Mouse (Mus musculus) brain, adult 2 months (tissue): ENCODE data around the gene Ccdc12.
"Not testable (repeated sequence)": the region's sequence is repeated elsewhere in the genome, so short reads cannot be mapped to it uniquely, and the experiment has no call there.

Experiments used
- DNase-seq: peaks from one replicate; pipeline ENCODE4 v3.0.0; 2011; ENCODE audit warnings: low read depth, low spot score

The Ccdc12 gene

DNA sequence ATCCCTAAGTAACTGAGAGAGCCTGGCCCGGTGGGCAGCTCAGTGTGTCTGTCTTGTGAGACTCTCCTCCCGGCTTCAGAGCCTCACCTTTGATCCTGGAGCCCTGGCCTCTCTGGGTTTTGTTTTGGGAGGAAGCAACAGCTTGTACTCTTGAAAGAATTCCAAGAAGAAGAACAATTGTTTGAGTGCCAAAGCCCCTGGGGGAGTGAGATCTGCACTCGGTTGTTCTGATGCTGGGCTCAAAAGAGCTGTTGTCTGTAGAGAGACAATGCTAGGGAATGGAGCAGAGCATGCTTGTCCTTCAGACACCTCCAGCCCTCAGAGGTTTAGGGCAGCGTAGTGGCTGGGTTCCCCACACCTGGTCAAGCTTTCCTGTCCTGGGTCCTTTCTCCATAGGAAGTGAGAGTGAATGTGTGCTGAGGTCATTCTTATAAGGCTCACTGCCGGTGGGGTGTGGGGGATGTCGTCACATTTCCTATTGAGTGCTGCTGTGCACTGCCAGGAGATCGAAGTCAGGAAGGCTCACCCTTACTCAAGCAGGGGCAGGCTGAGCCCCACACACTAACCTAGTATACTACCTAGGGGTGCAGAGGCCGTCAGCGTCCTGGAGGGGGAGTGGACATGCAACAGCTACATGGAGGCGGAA lies 16.9 kb downstream of the Ccdc12 start:
- DNase-seq: peak; percentile 88

DNA sequence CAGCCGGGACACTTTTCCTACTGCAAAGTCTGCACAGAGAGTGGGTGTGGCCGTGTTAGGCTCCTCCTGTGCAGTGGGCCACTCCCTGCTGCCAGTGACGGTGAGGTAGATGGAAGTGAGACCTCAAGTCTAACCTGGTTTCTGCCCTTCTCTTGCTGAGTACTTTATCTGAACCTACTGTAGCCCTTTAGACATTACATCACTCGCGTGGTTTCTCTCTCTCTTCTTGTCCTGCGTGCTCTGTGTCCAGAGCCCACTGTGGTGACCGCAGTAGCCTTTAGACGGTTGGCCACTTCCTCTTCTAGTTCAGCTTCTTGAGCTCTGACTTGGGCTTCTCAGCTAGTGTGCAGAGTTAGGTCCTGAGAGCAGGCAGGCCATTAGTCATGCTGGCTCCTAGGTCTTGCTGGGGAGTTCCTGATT lies 20.2 kb downstream of the Ccdc12 start:
- peak; percentile 62 for DNase-seq

DNA sequence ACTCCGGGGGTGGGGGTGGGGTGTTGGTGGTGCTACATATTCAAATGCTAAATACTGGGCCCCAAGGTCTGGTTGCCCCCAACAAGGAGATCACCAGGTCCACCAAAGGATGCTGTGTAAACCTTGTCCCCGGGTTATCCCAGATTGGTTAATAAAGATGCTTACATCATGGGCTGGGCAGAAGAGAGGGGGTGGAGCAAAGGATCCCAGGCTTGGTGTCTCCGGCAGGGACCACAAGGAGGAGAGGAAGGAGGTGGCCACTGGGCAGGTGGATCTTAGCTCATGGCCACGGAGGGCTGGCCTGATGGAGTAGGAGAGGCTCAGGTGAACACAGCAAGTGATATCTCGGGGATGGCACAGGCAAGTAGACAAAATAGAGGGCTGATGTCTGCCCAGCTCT lies 22.6 kb downstream of the Ccdc12 start:
- DNase-seq: no peak

DNA sequence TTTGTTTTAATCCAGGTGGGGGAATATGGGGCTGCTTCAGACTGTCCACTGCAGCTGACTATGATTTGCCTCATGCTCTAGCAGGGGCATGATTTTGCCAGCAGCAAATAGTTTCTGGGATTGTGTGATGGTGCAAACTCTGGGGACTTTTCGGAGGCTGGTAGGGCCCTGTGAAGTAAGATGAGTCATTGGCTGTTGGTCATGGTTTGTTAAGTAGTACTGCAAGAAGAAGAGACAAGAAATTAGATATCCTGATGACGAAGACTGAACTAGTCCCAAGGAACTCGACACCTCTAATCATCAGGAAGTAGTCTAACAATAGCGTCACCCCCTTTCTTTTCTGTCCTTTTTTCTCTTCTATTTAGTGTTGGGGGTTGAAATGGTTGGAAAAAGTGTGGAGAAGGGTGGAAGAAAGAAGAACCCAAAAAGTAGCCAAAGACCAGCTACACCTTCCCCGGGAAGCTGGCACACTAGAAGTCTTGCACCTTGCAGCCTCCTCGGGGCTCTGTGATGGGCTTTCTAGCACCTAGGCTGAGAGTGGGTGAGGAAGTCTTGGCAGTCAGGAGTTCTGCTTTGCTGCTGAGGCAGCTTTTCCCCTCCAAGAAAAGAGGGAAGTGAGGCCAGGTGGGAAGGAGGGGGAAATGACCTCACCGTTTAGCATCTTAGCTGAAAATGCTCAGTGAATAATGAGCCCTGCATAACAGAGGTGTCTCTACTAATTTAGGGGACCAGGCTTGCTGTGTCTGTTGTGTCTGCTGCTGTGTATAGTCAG lies 24.6 kb downstream of the Ccdc12 start:
- peak; percentile 74 for DNase-seq

DNA sequence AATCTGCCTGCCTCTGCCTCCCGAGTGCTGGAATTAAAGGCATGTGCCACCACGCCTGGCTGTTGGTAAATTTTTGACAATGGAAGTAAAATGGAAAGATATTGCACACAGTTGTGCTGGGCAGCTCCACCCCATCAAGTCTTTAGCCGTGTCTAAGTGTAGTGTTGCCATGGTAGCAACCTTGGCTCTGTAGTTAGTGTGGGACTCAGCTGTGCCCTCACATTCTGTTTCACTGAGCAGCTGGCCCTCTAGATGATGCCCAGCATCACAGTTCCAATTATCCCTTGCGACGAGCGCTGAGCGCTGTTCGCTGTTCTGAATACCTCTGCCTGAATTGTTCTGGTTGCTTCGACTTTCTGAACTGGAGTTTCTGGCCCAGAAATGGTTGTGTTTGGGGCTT lies 25.5 kb downstream of the Ccdc12 start:
- peak; percentile 87 for DNase-seq

DNA sequence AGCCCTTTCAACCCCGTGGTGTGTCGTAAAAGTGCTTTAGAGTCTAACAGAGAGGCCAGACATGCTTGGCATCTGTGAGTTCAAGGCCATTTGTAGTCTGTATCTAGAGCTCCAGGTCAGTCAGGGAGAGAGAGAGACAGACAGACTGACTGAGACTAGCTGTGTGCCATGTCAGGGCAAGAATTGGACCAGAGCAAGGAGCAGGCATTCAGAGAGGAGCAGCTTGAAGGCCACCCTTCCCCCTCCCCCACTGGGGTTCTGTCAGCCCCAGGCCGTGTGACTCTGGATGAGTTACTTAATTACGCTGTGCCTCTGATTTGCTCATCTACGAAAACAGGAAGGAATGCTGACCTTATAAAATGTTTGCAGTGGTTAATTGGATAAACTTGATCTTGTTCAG lies 26.0 kb downstream of the Ccdc12 start:
- DNase-seq: peak; percentile 43

DNA sequence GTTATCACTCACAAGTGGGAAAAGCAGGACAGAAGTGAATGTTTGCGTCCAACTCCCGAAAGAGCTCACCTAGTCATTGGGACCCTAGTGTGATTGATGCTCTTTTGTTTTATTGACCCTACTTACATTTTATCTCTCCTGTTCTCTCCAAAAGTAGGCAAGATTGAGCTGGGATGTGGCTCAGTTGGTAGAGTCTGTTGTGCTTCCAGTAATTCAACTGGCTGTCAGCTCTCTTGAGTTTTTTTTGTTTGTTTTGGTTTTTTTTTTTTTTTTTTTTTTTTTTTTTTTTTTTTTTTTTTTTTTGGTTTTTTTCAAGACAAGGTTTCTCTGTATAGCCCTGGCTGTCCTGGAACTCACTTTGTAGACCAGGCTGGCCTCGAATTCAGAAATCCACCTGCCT lies 26.4 kb downstream of the Ccdc12 start:
- not testable (repeated sequence) for DNase-seq

DNA sequence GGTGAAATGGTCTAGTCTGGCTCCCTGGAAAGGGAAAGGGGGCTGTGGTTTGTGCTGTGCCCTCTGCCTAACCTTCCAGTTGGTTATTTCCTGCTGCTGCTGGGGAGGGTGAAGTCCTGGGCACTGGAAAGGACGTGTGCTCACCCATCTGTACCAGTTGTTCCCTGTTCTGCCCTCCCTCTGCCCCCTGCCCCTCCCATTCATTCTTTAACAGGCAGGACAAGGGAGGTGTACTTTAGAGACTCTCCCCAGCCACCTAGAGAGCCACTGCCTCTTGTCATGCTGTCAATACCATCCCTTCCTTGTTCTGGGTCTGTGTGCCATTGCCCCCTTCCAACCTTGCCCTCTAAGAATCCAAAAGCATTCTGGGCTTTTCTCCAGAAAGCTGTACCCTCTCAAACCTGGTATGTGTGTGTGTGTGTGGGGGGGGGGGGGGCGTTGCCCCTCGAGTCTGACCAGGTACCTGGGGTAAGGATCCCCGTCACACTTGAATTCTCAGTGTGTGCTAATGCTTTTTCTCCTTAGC lies 27.3 kb downstream of the Ccdc12 start:
- DNase-seq: no peak

DNA sequence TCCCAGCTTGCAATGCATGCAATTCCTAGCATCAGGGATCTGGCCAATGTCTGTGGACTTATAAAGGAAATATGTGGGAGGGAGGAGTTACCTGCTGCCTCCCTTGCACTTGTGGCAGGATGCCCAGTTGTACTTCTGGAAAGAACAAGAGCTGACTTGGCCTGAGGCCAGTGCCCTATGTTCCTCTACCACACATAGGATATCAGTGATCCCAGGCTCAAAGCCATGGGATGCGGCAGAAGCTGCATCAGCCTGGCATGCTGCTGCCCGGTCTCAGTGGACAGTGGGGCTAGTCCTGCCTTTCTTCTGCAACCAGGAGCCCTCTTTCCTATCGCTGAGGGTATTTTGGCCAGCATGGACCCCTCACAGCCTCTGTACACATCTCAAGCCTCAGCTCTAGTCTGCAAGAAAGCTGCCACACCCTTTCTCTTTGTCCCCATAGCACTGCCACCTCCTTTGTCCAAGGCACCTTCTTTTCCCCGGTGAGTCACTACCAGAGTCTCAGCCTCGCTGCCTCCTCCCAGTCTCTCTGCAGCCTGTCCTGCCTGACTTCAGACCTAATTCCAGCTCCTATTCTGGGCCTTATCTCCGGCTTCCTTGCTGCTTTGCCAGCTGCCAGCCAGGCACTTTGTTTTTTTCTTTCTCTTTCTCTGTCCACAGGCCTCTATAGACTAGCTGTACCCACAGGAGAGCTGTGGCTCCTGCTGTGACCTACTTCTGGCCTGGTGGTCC lies 28.0 kb downstream of the Ccdc12 start:
- DNase-seq: peak; percentile 96

DNA sequence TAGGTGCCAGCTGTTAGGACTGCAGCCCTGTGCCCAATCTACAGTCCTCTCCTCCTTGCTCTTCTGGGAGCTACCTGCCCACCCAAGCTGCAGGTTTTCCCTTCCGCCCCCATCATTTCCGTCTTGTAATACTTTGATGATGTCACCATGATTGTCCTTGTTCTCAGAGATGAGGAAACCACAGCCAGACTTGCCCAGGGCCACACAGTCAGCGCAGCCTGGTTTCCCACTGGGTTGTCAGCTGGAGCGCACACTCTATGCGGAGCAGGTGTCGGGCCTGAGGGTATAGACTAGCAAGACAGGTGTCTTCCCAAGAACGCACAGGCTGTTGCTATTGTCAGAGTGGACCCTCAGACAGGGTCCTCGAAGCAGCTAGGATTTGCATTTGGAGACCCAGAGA lies 28.9 kb downstream of the Ccdc12 start:
- peak; percentile 49 for DNase-seq

DNA sequence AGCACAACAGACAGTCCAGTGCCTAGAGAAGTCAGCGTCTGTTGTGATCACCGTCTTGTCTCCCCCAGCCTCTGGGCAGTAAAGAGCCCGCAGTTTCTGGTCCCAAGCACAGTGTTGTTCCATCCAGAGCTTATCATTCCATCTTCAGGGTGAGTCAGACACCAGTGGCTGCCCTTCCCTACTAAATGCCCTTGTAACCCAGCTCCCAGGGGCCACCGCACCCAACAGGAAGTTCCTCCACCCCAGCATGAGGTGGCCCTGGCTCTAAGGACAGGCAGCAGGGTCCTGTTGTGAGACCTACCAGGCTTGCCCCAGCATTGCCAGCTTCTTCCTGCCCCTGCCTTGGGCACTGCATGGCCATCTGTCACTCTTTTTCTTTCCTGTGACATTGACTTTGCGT lies 29.3 kb downstream of the Ccdc12 start:
- DNase-seq: no peak

DNA sequence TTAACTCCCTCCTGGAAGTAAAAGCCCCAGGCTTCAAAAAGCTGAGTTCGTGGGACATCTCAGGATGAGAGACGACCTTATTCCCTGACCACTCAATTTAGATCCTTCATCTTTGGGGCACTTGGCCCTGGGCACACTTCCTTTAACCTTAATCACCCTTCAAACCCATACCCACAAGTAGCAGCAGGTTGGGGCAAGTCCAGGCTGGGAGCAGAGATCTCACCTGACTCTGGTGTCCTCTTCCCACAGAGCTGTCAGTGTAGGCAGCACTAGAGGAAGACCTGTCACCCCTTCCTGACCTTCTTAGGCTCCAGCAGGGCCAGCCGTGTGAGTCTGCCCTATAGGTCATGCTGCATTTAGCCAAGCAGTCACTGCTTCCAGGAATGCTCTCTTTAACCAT lies 30.2 kb downstream of the Ccdc12 start:
- DNase-seq: no peak

DNA sequence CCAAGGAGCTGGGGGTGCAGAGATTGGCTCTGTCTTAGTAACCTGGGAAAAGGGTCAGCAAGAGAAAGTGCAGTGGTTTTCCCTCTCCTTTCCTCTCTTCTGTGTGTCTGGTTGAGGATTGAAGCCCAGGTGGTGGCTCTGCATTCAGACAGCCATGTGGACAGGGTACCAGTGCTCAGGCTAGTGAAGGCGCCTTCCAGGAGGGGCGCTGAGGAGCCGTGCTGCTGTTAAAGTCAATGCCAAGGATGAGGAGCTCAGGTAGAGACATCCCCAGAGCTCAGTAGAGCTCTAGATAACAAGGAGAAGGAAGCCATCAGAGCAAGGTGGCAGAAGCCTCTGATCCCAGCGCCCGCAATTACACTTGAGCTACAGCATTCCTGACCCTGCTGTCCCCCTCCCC lies 30.8 kb downstream of the Ccdc12 start:
- peak; percentile 53 for DNase-seq

DNA sequence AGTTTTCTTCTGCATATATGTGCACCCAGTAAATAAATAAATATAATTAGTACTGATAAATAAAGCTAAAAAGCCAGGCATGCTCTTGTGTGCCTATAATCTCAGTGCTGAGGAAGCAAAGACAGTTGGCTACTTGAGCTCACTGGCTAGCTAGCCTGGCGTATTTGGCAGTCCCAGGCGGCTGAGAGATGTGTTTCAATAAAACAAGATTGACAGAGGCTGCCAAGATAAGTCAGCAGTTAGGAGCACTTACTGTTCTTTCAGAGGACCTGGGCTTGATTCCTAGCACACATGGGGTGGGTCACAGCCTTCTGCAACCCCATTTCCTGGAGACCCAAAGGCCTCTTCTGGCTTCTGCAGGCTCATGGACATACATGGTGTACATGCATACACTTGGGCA lies 31.5 kb downstream of the Ccdc12 start:
- no peak for DNase-seq

DNA sequence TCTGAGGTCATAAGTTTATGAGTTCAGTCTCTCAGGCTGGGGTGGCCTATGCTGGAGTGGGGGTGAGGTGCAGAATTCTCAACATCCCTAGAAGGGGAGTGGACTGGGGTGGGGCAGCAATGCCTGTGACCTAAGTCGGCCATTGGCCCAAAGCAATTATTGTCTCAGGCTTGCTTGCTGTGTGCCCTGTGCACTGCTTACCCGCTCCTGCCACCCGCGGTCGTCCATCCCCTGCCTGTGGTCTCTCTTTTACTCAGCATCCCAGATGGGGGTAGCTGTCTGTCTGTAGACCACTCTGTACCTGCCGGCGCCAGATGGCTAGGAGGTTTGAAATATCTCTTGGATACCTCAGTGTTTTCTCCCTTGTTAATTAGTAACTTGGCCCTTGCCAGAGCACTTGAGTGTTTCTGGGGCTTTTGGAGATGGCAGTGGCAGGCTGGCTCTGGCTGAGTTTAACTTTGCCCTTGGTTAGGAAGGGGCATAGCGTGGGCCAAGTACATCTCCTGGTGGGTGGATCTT lies 33.0 kb downstream of the Ccdc12 start:
- DNase-seq: no peak

DNA sequence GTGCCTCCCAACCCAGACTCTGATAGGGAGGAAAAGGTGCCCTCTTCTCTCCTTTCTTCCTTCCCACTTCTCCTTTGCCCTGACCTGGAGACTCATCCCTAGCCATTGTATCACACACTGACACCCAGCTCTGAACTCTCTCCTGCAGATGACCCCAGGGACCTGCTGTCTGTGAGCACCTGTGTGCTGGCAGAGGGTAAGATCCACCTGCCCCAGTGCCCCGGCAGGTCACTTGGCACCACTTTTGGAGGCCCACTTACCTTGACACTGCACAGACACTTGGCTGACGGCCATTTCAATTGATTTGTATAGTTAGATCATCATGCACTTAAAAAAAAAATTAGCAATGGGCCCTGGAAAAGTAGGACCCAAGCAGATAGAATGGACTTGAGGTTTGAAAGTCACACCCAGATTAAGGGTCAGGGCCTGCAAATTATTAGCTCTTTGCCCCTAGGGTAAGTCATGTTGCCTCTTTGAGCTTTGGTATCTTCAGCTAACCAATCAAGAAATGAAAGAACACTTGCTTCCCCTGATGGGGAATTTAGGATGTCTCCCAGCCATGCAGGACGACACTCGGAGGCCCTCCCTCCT lies 39.0 kb downstream of the Ccdc12 start:
- DNase-seq: no peak

DNA sequence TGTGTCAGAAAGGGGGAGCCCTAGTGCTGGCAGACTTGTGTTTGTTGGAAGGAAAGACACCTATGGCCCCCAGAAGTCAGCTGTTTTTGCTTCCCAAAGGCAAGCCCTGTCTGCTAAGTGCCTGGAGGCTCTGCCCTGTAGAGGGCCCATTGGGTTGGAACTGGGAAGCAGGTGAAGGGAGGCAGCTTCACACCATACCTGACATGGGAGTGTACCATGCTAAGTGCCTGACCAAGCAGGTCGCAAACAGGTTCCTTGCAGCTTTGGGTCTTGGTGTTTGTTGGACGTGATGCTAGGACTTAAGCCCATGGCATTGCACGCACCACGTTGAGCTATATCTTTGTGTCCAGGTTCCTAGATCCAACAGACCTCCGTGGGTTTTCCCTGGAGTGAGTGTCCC lies 40.1 kb downstream of the Ccdc12 start:
- DNase-seq: no peak

DNA sequence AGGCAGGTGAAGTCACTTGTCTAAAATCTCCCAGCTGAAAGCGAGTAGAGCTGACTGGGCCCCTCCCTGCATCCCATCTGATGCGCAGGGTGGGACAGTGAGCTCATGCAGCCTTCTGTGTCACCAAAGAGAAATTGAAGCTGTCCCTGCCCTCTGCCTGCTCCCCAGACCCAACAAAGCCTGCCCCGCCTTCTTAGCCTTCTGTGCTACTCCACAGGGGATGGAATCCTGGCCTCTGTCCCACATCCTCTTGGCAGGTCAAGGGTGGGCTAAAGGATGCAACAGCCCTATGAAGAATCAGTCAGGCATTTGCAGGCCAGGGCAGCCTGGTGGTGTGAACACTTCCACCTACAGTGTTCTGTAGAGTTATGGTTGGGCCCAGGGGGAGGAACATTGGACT lies 41.2 kb downstream of the Ccdc12 start:
- DNase-seq: peak; percentile 62

DNA sequence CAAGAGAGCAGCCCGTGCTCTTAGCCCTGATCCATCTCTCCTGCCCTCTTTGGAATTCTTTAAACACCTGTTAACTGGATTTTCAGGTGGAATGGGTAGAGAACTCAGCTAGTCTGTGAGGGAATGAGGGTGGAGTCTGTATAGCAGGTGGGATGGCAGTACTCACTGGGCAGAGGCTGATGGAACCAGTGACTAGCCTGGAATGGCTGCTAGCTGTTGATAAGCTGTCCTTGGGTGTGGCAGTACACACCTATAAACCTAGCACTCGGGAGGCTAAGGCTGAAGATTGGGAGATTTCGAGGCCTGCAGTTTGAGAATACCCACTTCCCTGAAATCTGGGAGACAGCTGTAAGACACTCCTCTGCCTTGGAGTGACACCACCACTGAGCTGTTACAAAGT lies 43.3 kb downstream of the Ccdc12 start:
- DNase-seq: no peak

DNA sequence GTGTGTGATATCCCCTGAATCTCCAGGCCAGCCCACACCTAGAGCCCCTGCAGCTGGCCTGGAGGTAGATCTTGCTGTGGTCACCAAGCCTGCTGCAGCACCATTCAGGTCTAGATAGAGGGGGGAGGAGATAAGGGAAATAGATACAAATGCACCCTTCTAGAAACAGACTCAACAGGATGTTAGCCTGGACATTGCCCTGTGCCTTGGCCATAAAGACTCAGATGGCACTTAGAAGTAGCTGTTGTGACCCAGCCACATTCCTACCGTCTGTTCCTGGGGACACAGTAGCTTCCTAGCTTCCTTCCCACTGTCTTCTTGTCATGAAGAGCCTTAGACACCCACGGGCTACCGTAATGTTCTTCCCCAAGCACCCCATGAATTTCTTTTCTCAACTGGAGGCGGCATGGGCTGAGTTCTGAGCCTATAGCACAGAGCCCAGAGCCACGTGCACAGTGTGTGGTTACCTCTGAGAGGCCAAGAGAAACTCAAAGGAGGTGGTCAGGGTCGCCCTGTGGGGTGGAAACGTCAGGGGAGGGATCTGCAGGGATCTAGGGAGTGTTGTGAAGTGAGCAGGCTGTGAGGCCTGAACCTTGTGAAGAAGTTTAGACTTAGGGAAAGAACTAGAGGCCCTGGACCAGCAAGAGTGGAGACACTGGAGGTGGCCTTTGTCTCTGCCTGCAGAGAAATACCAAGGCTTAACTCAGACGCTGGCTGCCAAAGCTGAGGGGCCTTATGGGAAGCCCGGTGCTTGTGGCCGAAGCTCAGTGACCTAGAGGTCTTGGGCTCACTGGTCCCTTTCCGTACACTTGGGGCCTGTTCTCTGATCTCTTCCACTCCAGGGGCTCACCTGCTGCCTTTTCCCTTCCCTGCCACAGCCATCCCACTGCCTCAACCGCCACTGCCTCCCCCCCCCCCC lies 45.1 kb downstream of the Ccdc12 start:
- DNase-seq: peak; percentile 45

DNA sequence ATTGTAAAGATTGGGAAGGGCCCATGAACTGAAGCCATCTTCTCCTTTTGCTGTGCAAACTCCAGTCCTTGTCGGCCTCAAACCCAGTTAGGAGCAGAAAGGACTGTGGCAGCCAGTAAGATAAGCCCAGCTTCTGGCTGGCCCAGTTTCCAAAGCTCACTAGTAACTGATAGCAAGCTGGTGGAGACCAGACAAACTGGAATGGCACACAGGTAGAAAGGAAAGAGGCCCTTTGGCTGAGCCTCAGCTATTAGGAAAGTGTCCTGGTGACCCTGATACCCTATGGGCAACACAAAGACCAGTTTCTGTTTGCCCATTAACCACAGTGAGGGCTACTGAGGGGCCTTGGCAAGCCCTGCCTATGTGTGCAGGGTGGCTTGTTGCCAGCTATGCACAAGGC lies 46.5 kb downstream of the Ccdc12 start:
- peak; percentile 38 for DNase-seq
